Mouse (Mus musculus): ENCODE data around the gene Mob1a. TPM values are rescaled to one million over a fixed set of nuclear protein-coding genes. Genes with fewer than 3 reads are reported as not detected.

Mob1a gene
- polyA plus RNA-seq, 1 experiment from 2014 or later = 90.6 TPM

GRCm38 (mm10) chr6:83354856-83355781 is 29.3 kb downstream of the Mob1a start:
- CTCF ChIA-PET = interaction anchor here (1.3 kb wide), 1 partner anchor 155 kb away, joined by 13 read pairs; no protein-coding TSS in a partner anchor

GRCm38 (mm10) chr6:83356569-83357138 is 30.8 kb downstream of the Mob1a start:
- CTCF ChIA-PET = interaction anchor here (0.6 to 1.4 kb wide), 4 partner anchors 80 to 155 kb away, joined by 3 to 4 read pairs (median 3); no protein-coding TSS in a partner anchor
- H3K27me3 ChIP-seq = no peaks in the 10 kb centered on the region
- DNase-seq (ENCODE audit: low read depth, low spot score) (no peak), ATAC-seq (peak; percentile 42)
- in situ Hi-C loops (cut with MboI; ENCODE audit: low pct_unique_long_range_greater_than_20kb) = loop anchor here (5.0 kb wide), 1 partner anchor 156 kb away; no protein-coding TSS in a partner anchor
- POLR2A ChIA-PET = no interaction called here
- TF ChIP-seq CTCF (IDR thresholded peaks at IDR 0.05) = no peak

More at GRCm38 (mm10) chr6:83354856-83355781, 29.3 kb downstream of the Mob1a start:
- POLR2A ChIA-PET = no interaction called here
- no peaks in the 10 kb centered on the region for H3K27me3 ChIP-seq
- no peak for DNase-seq (ENCODE audit: low read depth, low spot score)
- ATAC-seq = no peak
- in situ Hi-C loops (cut with MboI; ENCODE audit: low pct_unique_long_range_greater_than_20kb) = loop anchor here (5.0 kb wide), 2 partner anchors 157 to 317 kb away; no protein-coding TSS in a partner anchor
- no peak for TF ChIP-seq CTCF (IDR thresholded peaks at IDR 0.05)

GRCm38 (mm10) chr6:83357436-83357835 is 31.6 kb downstream of the Mob1a start:
- no peak for DNase-seq (ENCODE audit: low read depth, low spot score)
- no peak for ATAC-seq
- CTCF ChIA-PET = interaction anchor here (0.8 to 2.9 kb wide), 4 partner anchors 80 to 178 kb away, joined by 3 to 13 read pairs (median 3); no protein-coding TSS in a partner anchor
- POLR2A ChIA-PET = no interaction called here
- H3K27me3 ChIP-seq = no peaks in the 10 kb centered on the region
- in situ Hi-C loops (cut with MboI; ENCODE audit: low pct_unique_long_range_greater_than_20kb) = loop anchor here (5.0 kb wide), 1 partner anchor 155 kb away; no protein-coding TSS in a partner anchor
- TF ChIP-seq CTCF (IDR thresholded peaks at IDR 0.05) = no peak

DNA sequence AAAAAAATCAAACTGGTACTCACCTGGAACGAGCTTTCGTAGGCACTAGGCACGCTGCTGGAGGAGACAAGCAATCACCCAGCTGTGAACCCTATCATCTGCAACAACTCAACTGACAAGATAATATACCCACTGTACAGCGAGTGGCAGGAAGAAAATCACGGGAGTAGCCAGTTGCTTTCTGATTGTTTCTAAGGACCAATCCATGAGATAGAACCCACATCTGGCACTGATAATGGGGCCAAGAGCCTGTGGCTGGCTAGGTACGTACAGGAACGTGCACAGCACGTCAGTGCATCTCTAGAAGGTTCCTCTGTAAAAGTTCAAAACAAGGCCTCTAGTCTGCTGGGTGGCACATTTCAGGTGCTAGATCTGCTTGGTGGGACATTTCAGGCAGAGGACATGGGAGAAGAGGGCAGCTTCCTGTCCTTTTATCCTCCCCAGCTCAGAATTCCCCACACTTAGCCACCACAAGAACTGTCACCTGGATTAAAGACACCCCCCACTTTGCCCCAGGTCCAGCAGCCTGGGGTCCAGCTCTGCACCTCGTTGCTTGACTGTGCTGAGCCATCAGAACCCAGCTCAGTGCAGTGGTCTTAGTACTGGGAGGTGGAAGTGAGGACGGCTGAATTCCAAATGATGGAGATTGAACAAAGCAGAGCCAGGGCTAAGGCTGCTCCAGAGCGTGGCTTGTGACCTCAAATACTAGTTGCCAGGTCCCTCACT is 35.9 kb downstream of the Mob1a start:
- H3K27me3 ChIP-seq = no peaks in the 10 kb centered on the region
- ATAC-seq = no peak
- POLR2A ChIA-PET = interaction anchor here (0.8 kb wide), 1 partner anchor 149 kb away, joined by 4 read pairs; no protein-coding TSS in a partner anchor
- no peak for DNase-seq (ENCODE audit: low read depth, low spot score)
- CTCF ChIA-PET = interaction anchor here (0.8 kb wide), 1 partner anchor 35 kb away, joined by 3 read pairs; no protein-coding TSS in a partner anchor
- in situ Hi-C loops (cut with MboI; ENCODE audit: low pct_unique_long_range_greater_than_20kb) = no loop called here
- TF ChIP-seq CTCF (IDR thresholded peaks at IDR 0.05) = no peak

GRCm38 (mm10) chr6:83363075-83363474 is 37.3 kb downstream of the Mob1a start:
- in situ Hi-C loops (cut with MboI; ENCODE audit: low pct_unique_long_range_greater_than_20kb) = no loop called here
- POLR2A ChIA-PET = no interaction called here

DNA sequence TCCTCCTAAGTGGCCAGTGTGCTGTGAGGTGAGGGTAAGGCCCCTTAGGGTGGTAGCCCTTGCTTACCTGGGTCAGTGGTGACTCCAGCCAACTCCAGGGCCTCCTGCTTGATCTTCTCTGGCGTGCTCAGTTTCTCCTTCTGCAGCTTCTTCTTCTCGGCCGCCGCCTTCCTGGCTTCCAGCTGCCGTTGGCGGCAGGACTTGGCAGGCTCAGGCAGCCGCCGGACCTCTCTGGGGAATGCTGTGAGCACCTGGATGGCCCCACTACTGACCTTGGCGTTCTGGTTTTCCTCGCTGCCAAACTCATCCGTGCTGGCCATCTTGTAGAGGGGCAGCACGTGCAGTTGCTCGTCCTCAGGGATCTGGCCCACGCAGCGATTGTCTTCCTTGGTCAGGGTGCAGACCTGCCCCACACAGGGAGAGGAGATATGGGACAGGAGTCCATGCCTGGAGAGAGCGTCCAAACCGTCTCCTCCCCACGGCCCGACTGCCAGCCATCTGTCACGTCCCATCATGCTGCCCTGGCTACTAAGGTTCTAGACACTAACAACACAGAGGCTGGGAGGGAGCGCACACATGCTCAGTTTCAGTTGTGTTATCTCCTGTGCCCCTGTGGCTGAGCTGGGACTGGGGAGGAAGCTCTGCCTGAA is 44.6 kb downstream of the Mob1a start:
- DNase-seq (ENCODE audit: low read depth, low spot score) = no peak
- no peaks in the 10 kb centered on the region for H3K27me3 ChIP-seq
- in situ Hi-C loops (cut with MboI; ENCODE audit: low pct_unique_long_range_greater_than_20kb) = no loop called here
- TF ChIP-seq CTCF (IDR thresholded peaks at IDR 0.05) = no peak
- POLR2A ChIA-PET = no interaction called here
- no peak for ATAC-seq
- CTCF ChIA-PET = interaction anchor here (1.8 kb wide), 1 partner anchor 12 kb away, joined by 4 read pairs; no protein-coding TSS in a partner anchor

More at GRCm38 (mm10) chr6:83363075-83363474, 37.3 kb downstream of the Mob1a start:
- CTCF ChIA-PET = no interaction called here
- TF ChIP-seq CTCF (IDR thresholded peaks at IDR 0.05) = no peak
- H3K27me3 ChIP-seq = no peaks in the 10 kb centered on the region
- DNase-seq (ENCODE audit: low read depth, low spot score) = no peak
- no peak for ATAC-seq

DNA sequence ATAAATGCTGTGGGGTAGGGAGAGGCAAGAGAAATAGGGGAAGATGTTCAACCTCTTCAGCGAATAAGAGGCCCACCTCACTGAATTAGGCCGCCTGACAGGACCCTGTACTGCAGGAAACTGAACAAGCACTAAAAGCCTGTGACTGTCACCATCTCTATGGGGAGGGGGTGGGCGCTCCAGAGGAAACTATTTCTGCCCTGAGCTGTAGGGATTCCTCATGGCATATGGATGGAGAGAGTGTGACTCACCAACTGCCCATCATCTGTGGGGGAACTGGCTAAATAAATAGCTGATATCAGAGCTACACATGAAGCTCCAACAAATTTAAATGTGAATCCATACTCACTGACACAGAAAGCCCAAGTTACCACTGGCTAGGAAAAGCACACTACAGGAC is 45.5 kb downstream of the Mob1a start:
- ATAC-seq = no peak
- ChIA-PET POLR2A (interaction anchor here (0.5 to 0.9 kb wide), 2 partner anchors 21 to 196 kb away, joined by 3 read pairs; no protein-coding TSS in a partner anchor), CTCF (interaction anchor here (0.9 to 1.8 kb wide), 2 partner anchors 11 to 138 kb away, joined by 3 to 4 read pairs; no protein-coding TSS in a partner anchor)
- in situ Hi-C loops (cut with MboI; ENCODE audit: low pct_unique_long_range_greater_than_20kb) = no loop called here
- H3K27me3 ChIP-seq = no peaks in the 10 kb centered on the region
- no peak for DNase-seq (ENCODE audit: low read depth, low spot score)
- no peak for TF ChIP-seq CTCF (IDR thresholded peaks at IDR 0.05)

DNA sequence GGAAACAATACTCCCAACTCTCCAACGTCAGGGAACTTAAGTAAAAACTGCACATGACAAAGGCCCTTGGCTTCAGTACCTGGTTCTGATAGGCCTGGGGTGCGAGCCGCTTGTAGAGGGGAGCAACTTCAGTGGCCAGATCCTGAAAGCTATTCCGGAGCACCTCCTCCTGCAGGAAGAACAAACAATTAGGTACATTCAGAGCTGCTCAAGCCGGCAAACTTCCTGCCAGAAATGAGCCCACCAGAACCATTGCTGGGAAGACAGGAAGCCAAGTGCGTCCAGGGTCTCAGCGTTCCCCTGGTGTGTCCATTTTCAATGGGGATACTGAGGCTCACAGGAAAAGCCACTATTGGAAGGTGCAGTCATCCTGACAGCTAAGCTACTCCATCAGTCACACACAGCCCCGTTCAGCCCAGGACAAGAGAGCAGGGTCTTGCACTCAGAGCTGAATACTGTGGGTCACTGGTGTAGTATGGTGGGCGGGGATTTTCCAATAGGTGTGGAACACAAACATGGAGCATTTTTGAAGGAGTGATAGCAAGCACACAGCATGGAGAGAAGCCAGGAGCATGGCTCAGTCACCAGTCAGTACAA is 48.0 kb downstream of the Mob1a start:
- POLR2A ChIA-PET = no interaction called here
- no peak for ATAC-seq
- no peaks in the 10 kb centered on the region for H3K27me3 ChIP-seq
- in situ Hi-C loops (cut with MboI; ENCODE audit: low pct_unique_long_range_greater_than_20kb) = no loop called here
- CTCF ChIA-PET = interaction anchor here (1.2 kb wide), 1 partner anchor 10 kb away, joined by 4 read pairs; no protein-coding TSS in a partner anchor
- DNase-seq (ENCODE audit: low read depth, low spot score) = no peak
- no peak for TF ChIP-seq CTCF (IDR thresholded peaks at IDR 0.05)
